Mouse (Mus musculus) kidney, embryonic 16.5 days (tissue): ENCODE measurements at regions not wholly inside any gene's neighbourhood (a gene's known extent, or its start where the extent isn't known, plus 50 kb on each side); places are given as distances from the start of the nearest gene placed in this dataset.

Experiments
- ATAC-seq: fragments of 200-750 bp; cut with Nextera tagmentation; 2 replicates; pipeline ENCODE4 v1.8.0; 2017; ENCODE audit warnings: moderate TSS enrichment; ENCODE audit not compliant: low FRiP score, low TSS enrichment
- H3K27ac ChIP-seq: fragments of 300-500 bp; sonication (generic); 2 replicates; pipeline ENCODE4 v1.5.1; 2014; ENCODE audit warnings: low read length
- H3K27me3 ChIP-seq: fragments of 300-500 bp; sonication (generic); 2 replicates; pipeline ENCODE4 v1.6.1; 2014; ENCODE audit warnings: low read length, control low read depth, mixed read lengths; ENCODE audit not compliant: insufficient read depth
- H3K36me3 ChIP-seq: fragments of 300-500 bp; sonication (generic); 2 replicates; pipeline ENCODE4 v1.6.1; 2014; ENCODE audit warnings: low read length, control low read depth, mixed read lengths; ENCODE audit not compliant: insufficient read depth
- H3K4me1 ChIP-seq: fragments of 300-500 bp; sonication (generic); 2 replicates; pipeline ENCODE4 v1.6.1; 2014; ENCODE audit warnings: low read length, control low read depth, mixed read lengths; ENCODE audit not compliant: insufficient read depth
- H3K4me2 ChIP-seq: fragments of 300-500 bp; sonication (generic); replicated peaks from 2 replicates; pipeline ENCODE4 v1.6.1; 2014; ENCODE audit warnings: low read depth, low read length
- H3K4me3 ChIP-seq: fragments of 300-500 bp; sonication (generic); 2 replicates; pipeline ENCODE4 v1.5.1; 2014; ENCODE audit warnings: mild to moderate bottlenecking, low read length
- H3K9ac ChIP-seq: fragments of 300-500 bp; sonication (generic); replicated peaks from 2 replicates; pipeline ENCODE4 v1.6.1; 2014; ENCODE audit warnings: low read length
- H3K9me3 ChIP-seq: fragments of 300-500 bp; sonication (generic); 2 replicates; pipeline ENCODE4 v1.6.1; 2016; ENCODE audit warnings: low read length, control low read depth
- WGBS: fragments of 180-500 bp; shearing (Covaris S2); extraction: QIAGEN DNeasy Blood & Tissue Kit; methylation state at CpG from one replicate; pipeline ENCODE4 v1.1.7; 2014; 5-methylcytosine and 5-hydroxymethylcytosine counted together

DNA sequence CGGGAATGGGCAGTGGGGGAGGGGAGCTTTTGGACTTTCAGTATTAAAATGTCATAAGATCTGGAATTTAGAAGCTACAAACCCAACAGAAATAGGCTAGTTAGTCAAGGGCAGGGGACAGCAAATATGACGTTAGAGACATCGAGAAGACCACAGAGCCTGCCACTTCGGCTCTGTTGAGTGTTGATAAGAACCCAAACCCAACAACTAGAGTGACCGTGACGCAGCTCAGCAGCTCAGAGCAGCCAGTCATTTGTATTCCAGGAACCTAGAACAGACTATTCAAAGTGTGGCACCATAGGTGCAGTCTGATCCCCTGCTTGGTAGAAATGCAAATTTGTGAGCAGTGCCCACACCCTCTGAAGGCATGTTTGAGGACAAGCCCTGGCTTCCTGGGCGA is 409.8 kb upstream of the Gm10131 start:
- Histone ChIP-seq H3K4me1 (no peaks in the 10 kb centered on the region), H3K36me3 (no peaks in the 10 kb centered on the region), H3K9me3 (no peaks in the 10 kb centered on the region), H3K9ac (no peak overlapping the region), H3K4me3 (no peak overlapping the region), H3K27me3 (no peaks in the 10 kb centered on the region), H3K4me2 (no peak overlapping the region), H3K27ac (no peak overlapping the region)
- 89% methylated on average over 7 of the region's 7 CpGs for WGBS
- ATAC-seq: no peak

DNA sequence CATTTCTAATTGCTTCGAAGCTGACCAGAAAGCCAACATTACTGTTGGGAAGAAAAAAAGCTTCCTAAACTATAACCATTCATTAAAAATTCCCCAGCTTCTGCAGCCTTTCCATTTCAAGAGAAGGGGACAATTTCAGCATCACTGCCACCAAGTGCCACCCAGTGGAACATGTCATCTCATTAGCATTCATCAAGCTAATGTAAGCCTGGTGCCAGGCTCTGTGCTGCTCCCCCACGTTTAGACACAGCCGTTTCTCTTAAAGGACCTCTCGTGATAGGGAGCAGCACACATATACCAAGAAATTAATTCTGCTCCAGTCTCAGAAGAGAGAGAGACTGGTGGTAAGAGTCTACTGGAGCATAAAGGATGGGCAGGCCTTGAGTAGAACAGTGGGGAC is 409.1 kb upstream of the Gm10131 start:
- Histone ChIP-seq H3K36me3 (no peaks in the 10 kb centered on the region), H3K27ac (no peak overlapping the region), H3K4me2 (no peak overlapping the region), H3K27me3 (no peaks in the 10 kb centered on the region), H3K9ac (no peak overlapping the region), H3K4me3 (no peak overlapping the region), H3K4me1 (no peaks in the 10 kb centered on the region), H3K9me3 (no peaks in the 10 kb centered on the region; the same call in 1 of the 2 replicates)
- no peak for ATAC-seq
- 56% methylated on average over 4 of the region's 4 CpGs for WGBS

DNA sequence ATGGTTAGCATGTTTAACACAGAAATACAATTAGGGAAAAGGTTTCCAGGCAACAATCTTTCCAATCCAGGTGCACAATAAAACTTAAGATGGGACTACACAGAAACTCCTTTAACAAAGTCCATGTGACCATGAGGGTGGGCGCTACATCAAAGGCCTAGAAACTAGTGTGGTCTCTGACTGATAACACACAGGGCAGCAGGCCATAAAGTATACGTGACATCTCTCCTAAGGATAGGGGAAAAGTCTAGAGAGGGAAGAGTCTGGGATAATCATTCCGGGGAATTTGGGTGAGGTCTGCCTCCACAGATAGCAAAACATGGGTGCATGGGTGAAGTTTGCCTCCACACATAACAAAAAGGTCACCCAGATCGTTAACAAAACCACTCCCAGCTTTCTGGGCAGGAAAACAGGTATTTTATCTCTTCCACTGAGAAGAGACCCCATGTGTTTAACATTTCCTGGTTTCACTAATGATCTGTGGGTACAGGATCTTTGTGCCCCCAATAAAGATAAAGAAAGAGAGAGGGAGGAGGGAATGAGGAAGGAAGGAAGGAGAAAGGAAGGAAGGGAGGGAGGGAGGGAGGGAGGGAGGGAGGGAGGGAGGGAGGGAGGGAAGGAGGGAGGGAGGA is 402.0 kb upstream of the Gm10131 start:
- Histone ChIP-seq H3K4me2 (no peak overlapping the region), H3K4me1 (no peaks in the 10 kb centered on the region), H3K9ac (no peak overlapping the region), H3K27me3 (no peaks in the 10 kb centered on the region), H3K9me3 (peaks cover 3% of the 10 kb centered on the region; the same call in 1 of the 2 replicates), H3K4me3 (no peak overlapping the region), H3K27ac (no peak overlapping the region), H3K36me3 (no peaks in the 10 kb centered on the region)
- WGBS: 49% methylated on average over 4 of the region's 4 CpGs
- no peak for ATAC-seq

DNA sequence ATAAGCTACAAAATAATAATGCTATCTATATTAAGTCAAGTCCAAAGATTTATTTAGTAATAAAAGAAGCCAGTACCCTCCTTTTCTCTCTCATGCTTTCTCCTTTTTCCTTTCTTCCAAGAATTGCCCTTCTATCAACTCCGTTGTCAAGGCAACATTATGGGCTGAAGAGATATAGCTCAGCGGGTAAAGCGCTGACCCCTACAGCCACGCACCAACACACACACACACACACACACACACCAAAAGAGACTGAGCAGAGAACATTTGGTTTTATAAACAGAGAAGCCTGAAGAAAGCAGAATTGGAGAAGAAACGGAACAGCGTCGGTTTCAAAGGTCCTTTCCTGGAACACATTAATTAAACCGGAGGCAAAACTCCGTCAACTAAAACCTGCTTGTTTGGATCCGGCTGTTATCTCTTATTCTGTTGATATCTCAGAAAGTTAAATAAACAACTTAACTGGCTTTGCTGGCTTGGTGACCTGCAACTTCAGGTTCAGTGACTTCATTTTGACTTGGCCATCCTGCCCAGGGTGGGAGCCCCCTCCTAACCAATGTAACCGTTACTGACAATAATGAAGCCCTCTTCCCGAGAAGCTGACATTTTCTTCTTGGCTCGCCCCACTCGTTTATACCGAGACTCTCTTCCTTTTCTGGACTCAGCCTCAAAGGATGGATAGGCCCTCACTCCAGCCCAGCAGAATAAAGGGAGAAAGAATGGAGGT is 394.5 kb upstream of the Gm10131 start:
- Histone ChIP-seq H3K9ac (no peak overlapping the region), H3K4me2 (peak overlapping the region; percentile 2; the same call in 1 of the 2 replicates), H3K4me1 (peaks cover 9% of the 10 kb centered on the region), H3K9me3 (peaks cover 4% of the 10 kb centered on the region; the same call in 1 of the 2 replicates), H3K27me3 (no peaks in the 10 kb centered on the region), H3K4me3 (no peak overlapping the region), H3K36me3 (no peaks in the 10 kb centered on the region), H3K27ac (no peak overlapping the region)
- 22% methylated on average over 15 of the region's 15 CpGs for WGBS
- ATAC-seq: peak; percentile 70

DNA sequence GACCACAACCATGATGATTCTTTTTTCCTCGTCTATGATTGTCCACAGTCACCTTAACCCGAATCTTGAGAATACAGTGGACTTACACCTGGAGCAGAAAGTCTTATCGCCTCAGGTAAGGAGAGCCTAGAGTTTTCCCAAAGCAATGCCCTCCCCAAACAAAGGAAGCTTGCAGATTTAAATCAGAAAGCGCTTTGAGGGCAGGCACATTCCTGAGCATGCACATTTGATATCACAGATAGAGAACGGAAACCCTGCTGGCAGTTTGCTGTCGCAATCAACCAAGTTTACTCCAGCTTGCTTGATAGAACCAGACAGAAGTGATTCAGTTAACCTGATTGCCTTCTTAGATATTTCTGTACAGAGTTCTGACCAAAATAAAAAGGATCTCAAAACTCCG is 393.6 kb upstream of the Gm10131 start:
- H3K4me1 ChIP-seq: peaks cover 9% of the 10 kb centered on the region
- H3K9me3 ChIP-seq: peaks cover 4% of the 10 kb centered on the region; the same call in 1 of the 2 replicates
- no peak overlapping the region for H3K4me2 ChIP-seq
- no peaks in the 10 kb centered on the region for H3K36me3 ChIP-seq
- no peaks in the 10 kb centered on the region for H3K27me3 ChIP-seq
- H3K4me3 ChIP-seq: no peak overlapping the region
- ATAC-seq: no peak
- no peak overlapping the region for H3K9ac ChIP-seq
- H3K27ac ChIP-seq: no peak overlapping the region
- WGBS: 78% methylated on average over 7 of the region's 7 CpGs

DNA sequence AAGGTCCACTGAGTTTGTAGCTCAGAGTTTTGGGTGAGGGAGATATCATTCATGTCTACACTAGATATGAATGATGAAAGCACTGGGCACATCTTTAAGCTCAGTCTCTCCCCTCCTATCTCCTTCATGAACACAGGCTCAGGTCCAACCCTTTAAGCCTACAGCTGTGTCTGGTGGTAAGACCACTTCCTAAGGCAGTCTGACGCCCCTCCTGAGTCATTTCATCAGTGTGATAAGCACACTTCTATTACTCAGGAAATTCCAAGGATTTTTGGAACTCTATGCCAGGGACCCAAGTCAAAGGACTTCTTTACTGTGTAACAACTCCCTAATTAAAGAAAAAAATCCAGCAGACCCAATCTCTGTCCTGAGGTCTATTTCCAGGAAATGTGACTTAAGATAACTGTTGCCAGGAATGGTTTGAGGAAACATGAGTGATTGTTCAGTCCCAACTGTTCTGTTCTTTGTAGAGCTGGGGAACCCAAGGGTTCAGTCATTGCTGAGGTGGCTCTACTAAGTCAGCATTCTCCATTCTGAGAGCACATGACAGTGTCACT is 391.1 kb upstream of the Gm10131 start:
- Histone ChIP-seq H3K36me3 (no peaks in the 10 kb centered on the region), H3K27me3 (no peaks in the 10 kb centered on the region), H3K9ac (no peak overlapping the region), H3K27ac (no peak overlapping the region), H3K4me2 (no peak overlapping the region), H3K9me3 (no peaks in the 10 kb centered on the region), H3K4me1 (peaks cover 9% of the 10 kb centered on the region), H3K4me3 (no peak overlapping the region)
- no peak for ATAC-seq
- 50% methylated on average over 1 of the region's 1 CpGs for WGBS

DNA sequence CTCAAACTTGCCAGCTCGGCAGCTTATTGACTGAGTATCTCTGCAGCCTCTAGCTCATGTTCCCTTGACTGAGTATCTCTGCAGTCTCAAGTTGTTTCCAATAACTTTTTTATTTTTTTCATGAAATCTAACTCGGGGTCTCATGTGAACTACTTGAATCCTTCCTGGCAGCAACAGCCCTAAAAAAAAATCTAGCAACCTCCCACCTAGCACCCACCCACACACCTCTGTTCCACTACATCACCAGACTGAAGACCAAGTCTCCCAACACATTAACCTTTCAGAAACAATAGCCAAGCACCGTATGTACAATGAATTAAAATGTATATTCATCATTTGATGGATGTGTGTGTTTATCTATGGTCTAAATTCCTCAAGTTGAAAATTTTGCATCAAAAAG is 387.7 kb upstream of the Gm10131 start:
- Histone ChIP-seq H3K9me3 (no peaks in the 10 kb centered on the region), H3K4me3 (no peak overlapping the region), H3K27ac (no peak overlapping the region), H3K9ac (no peak overlapping the region), H3K36me3 (no peaks in the 10 kb centered on the region), H3K4me2 (no peak overlapping the region), H3K27me3 (no peaks in the 10 kb centered on the region), H3K4me1 (no peaks in the 10 kb centered on the region; the same call in 1 of the 2 replicates)
- no peak for ATAC-seq
- WGBS: 50% methylated on average over 3 of the region's 3 CpGs

DNA sequence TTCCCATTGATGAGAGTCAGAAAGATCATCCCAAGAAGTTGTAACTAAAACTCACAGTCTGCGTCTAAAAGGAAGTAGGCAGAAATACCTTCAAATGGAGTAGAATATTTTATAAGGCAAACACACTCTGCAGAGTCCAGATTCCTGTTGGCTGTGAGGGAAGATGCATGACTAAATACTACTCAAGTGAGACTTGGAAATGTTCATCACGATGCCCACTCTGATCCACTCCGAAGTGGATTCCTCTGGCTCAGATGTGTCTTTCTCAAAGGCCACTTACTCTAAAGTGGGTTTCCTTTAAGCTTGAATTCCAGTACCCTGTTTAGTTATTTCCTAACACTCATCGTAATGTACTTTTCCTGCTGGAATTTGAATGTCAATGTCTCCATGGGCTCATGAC is 385.2 kb upstream of the Gm10131 start:
- Histone ChIP-seq H3K4me3 (no peak overlapping the region), H3K36me3 (no peaks in the 10 kb centered on the region), H3K27ac (no peak overlapping the region), H3K4me1 (no peaks in the 10 kb centered on the region), H3K27me3 (no peaks in the 10 kb centered on the region), H3K9ac (no peak overlapping the region), H3K4me2 (no peak overlapping the region), H3K9me3 (no peaks in the 10 kb centered on the region)
- ATAC-seq: no peak
- 94% methylated on average over 4 of the region's 4 CpGs for WGBS

DNA sequence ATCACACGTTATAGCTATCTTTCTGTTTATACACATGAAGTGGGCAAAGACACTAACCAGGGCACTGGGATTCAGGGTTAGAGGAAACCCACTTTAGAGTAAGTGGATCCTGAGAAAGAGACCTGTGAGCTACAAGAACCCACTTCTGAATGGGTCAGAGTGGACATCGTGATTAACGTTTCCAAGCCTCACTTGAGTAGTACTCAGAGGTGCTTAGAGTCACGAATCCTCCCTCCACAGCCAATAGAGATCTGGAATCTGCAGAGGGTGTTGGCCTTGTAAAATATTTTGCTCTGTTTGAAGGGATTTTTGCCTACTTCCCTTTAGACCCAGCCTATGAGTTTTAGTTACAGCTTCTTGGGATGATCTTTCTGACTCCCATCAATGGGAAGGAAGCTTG is 384.4 kb upstream of the Gm10131 start:
- no peaks in the 10 kb centered on the region for H3K9me3 ChIP-seq
- no peak overlapping the region for H3K4me2 ChIP-seq
- H3K4me1 ChIP-seq: no peaks in the 10 kb centered on the region
- 85% methylated on average over 4 of the region's 4 CpGs for WGBS
- H3K36me3 ChIP-seq: no peaks in the 10 kb centered on the region
- no peak for ATAC-seq
- no peak overlapping the region for H3K4me3 ChIP-seq
- no peak overlapping the region for H3K9ac ChIP-seq
- no peak overlapping the region for H3K27ac ChIP-seq
- H3K27me3 ChIP-seq: no peaks in the 10 kb centered on the region

DNA sequence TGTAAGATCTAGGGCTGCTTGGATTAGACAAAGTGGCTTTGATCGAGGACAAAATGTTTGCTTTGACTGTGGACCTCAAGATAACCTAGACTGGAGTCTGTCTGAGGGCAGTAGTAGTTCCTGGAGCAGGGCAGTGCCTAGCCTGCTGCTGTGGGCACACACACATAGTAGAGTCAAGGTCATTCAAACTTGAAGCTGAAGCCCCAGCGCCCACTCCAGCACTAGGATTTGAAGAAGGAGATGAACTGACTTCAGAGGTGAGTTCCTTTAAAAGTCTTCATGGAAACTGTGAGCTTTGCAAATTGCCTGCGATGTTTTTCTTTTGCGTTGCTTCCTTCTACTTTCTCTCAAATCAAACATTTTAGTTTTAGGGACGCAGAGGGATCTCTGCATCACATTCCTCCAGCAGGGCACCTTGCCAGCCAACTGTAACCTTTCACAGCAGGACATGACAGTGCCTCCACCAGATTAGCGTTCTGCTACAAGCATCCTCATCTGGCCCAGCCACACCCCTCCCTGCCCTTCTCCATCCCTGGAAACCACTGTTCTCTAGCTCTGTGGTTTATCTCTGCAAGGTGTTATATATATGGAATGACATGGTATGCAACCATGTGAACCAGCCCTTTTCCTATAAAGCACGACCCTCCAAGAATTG is 377.3 kb upstream of the Gm10131 start:
- H3K27me3 ChIP-seq: no peaks in the 10 kb centered on the region
- no peak overlapping the region for H3K27ac ChIP-seq
- 71% methylated on average over 7 of the region's 7 CpGs for WGBS
- no peaks in the 10 kb centered on the region for H3K9me3 ChIP-seq
- no peak overlapping the region for H3K4me3 ChIP-seq
- no peaks in the 10 kb centered on the region for H3K4me1 ChIP-seq
- ATAC-seq: no peak
- no peaks in the 10 kb centered on the region for H3K36me3 ChIP-seq
- H3K4me2 ChIP-seq: no peak overlapping the region
- no peak overlapping the region for H3K9ac ChIP-seq
